Mouse (Mus musculus) heart, adult 2 months (tissue): ENCODE results near the gene Cd63.

Source experiments
- CTCF ChIP-seq: fragments of 200-600 bp; IDR thresholded peaks from 2 replicates; pipeline ENCODE4 v1.8.1; 2022; ENCODE audit warnings: antibody characterized with exemption, mild to moderate bottlenecking, moderate library complexity
- EP300 ChIP-seq: fragments of 200-500 bp; IDR thresholded peaks from 2 replicates; pipeline ENCODE4 v1.6.1; 2011; ENCODE audit warnings: low read depth, low read length, control low read depth; ENCODE audit not compliant: insufficient read depth
- POLR2A ChIP-seq: fragments of 200-500 bp; IDR thresholded peaks from 2 replicates; pipeline ENCODE4 v1.6.1; 2011; ENCODE audit warnings: mild to moderate bottlenecking, low read depth, low read length, control low read depth; ENCODE audit not compliant: insufficient read depth

- TF ChIP-seq POLR2A (no peak), CTCF (peak; percentile 61), EP300 (no peak)
These were observed 34.4 kb downstream of the Cd63 start for GRCm38 (mm10) chr10:128934997-128935787.
